Mouse (Mus musculus): ENCODE measurements around the gene Eif4a3. TPM values are rescaled to one million over a fixed set of nuclear protein-coding genes. Genes with fewer than 3 reads are reported as not detected.

The Eif4a3 gene
- 236 and 242 TPM in 2 replicates for polyA plus RNA-seq (2015; fragmentation: Nextera tagmentation; extraction: Ambion mirVana)

DNA sequence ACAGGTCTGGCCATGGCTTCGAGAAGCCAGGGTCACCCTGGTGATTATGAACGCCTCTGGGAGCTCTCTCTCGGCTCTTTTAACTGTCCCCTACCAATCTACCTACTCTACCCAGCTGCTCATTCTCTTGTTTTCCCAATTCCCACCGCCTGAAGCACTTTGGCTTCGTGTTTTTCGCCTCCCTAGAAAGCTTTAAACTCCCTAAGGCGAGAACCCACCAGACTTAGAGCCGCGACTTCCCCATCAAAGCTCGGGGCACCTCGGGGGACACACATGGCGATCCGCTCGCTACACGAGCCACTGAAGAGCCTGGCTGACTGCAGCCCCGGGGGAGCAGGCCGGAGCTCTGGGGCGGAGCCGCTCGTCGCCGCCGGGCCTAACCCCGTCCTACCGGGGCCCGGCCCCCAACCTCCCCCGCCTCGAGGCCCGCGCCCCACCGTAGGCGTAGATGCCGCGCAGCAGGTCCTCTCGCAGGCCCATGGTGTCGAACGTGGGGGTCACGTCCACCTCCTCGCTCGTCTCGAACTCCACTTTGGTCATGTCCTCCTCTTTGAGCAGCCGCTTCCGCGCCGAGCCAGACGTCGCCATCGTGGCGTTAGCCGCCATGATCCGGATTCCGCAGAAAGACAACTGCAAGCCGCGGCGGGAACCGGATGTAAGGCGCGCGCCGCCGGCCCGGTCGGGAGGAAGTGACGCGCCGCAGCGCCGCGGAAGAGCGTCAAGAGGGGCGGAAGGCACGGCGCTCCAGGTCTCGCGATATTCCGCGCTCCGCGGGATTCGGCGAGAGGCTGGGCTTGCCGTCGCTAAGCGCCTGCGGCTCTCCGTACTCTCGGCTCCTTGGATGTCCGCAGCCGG is at the start of gene Eif4a3:
Gene Eif4a3 (minus strand): TSS at position 699 of the 855 bp plus-strand sequence.
- DNase-seq (peak; percentile 92), ATAC-seq (ENCODE audit: low read depth) (peak; percentile 94)
- H3K9ac ChIP-seq, result peak within 1 kb of the TSS; percentile 97
- H3K4me1 ChIP-seq (replicated peaks), result peaks cover 26% of the 10 kb centered on the region
- peak within 1 kb of the TSS; percentile 90 for H3K4me2 ChIP-seq
- peak within 1 kb of the TSS; percentile 97 for H3K4me3 ChIP-seq (replicated peaks)
- under 1% methylated on average over 87 of the region's 89 CpGs for WGBS (ENCODE audit: insufficient replicate concordance)
- peaks cover 37% of the 10 kb centered on the region for H3K36me3 ChIP-seq
- H3K27me3 ChIP-seq, result peaks cover 25% of the 10 kb centered on the region
- H3K27ac ChIP-seq, result peak within 1 kb of the TSS; percentile 87
- H3K9me3 ChIP-seq (replicated peaks), result no peaks in the 10 kb centered on the region

DNA sequence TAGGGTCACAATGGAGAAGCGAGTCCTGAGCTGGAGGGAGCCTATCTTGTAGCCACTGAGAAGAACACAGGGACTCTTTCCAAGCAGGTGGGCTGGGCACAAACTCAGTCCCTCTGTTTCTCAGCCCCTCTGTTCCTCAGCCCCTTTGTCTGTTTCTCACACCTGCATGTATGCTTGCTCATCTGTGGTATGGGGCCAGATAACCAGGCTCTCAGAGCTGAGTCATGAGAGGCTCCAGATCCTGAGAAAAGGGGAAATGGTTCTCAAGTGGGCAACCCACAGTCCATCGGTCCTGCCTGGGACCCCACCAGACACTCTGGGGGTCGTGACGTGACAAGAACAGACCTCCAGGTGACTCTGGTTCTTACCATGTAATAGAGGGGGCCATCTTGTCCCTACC is 47.2 kb upstream of the Eif4a3 start:
- H3K27me3 ChIP-seq, result no peaks in the 10 kb centered on the region
- no peak overlapping the region for H3K4me2 ChIP-seq
- peaks cover 9% of the 10 kb centered on the region; the same call in 1 of the 2 replicates for H3K4me1 ChIP-seq (replicated peaks)
- H3K9ac ChIP-seq, result no peak overlapping the region
- no peak overlapping the region for H3K27ac ChIP-seq
- WGBS (ENCODE audit: insufficient replicate concordance), result 32% methylated on average over 4 of the region's 4 CpGs
- ATAC-seq (ENCODE audit: low read depth) (no peak), DNase-seq (no peak)
- no peak overlapping the region for H3K4me3 ChIP-seq (replicated peaks)
- peaks cover 6% of the 10 kb centered on the region; the same call in 1 of the 2 replicates for H3K36me3 ChIP-seq
- no peaks in the 10 kb centered on the region for H3K9me3 ChIP-seq (replicated peaks)

DNA sequence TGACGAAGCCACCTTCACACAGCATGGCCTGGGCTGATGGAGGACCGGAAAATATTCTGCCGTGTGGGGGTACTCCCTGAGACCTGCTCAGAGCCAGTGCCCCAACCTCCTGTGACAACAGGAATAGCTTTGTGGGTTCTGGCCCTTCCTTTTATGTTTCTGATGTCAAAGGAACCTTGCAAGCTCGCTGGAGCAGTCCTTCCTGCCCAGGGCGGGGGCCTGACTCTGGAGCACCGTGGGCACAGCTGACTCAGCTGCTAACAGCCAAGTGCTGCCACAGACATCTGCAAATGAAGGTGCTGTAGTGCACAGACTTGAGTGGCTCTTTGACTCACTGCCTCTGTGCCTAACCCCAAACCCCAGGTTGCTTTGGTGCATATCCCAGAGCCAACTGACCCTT is 45.0 kb upstream of the Eif4a3 start:
- DNase-seq, result no peak
- H3K4me3 ChIP-seq (replicated peaks), result no peak overlapping the region
- H3K9ac ChIP-seq, result no peak overlapping the region
- H3K9me3 ChIP-seq (replicated peaks), result no peaks in the 10 kb centered on the region
- ATAC-seq (ENCODE audit: low read depth), result no peak
- H3K4me1 ChIP-seq (replicated peaks), result peaks cover 9% of the 10 kb centered on the region; the same call in 1 of the 2 replicates
- WGBS (ENCODE audit: insufficient replicate concordance), result 45% methylated on average over 6 of the region's 6 CpGs
- no peak overlapping the region for H3K4me2 ChIP-seq
- H3K27me3 ChIP-seq, result no peaks in the 10 kb centered on the region
- H3K27ac ChIP-seq, result no peak overlapping the region
- peaks cover 6% of the 10 kb centered on the region; the same call in 1 of the 2 replicates for H3K36me3 ChIP-seq

DNA sequence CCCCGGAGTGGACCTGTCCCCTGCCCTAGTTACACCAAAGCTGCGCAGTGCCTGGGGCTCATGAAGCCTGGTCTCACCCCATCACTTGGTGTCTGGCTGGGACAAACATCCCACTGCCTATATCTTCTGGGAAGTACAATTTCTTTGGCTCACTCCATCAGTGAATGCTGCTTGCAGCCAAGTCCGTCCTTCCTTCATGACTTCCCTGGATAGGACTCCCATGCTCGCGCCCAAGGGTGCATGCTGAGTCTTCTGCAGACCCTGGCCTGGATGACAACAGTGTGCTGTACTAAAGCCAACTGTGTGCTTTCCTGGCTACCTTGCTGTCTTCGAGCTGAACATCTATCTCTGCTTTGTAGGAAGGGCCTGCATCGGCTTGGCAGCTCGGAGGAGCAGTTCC is 44.3 kb upstream of the Eif4a3 start:
- Histone ChIP-seq H3K4me1 (replicated peaks) (peaks cover 9% of the 10 kb centered on the region; the same call in 1 of the 2 replicates), H3K9me3 (replicated peaks) (no peaks in the 10 kb centered on the region), H3K27me3 (no peaks in the 10 kb centered on the region), H3K4me3 (replicated peaks) (no peak overlapping the region), H3K9ac (no peak overlapping the region), H3K27ac (no peak overlapping the region), H3K4me2 (no peak overlapping the region), H3K36me3 (peaks cover 6% of the 10 kb centered on the region; the same call in 1 of the 2 replicates)
- ATAC-seq (ENCODE audit: low read depth), result no peak
- no peak for DNase-seq
- WGBS (ENCODE audit: insufficient replicate concordance), result 77% methylated on average over 8 of the region's 8 CpGs

DNA sequence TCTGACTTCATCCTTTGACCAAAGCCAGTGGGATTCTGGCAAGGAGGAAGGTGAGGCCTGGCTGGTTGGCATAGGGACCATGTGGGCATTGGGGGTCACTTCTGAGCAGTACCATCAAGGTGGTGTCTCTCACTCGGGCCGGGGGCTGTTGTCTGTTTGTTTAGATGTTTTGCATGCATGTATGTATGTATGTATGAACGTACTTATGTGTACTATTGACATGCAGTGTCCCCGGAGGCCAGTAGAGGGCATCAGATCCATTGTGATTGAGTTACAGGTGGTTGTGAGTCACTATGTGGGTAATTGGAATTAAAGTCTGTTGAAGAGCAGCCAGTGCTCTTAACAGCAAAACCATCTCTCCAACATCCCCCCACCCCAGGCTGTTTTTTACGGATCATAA is 39.7 kb upstream of the Eif4a3 start:
- H3K9me3 ChIP-seq (replicated peaks), result no peaks in the 10 kb centered on the region
- 4% methylated on average over 5 of the region's 5 CpGs for WGBS (ENCODE audit: insufficient replicate concordance)
- no peak for ATAC-seq (ENCODE audit: low read depth)
- H3K27me3 ChIP-seq, result 0 out of 2 replicates have a peak, but pooled peaks cover 11% of the 10 kb centered on the region
- no peak overlapping the region for H3K9ac ChIP-seq
- H3K27ac ChIP-seq, result no peak overlapping the region
- H3K4me1 ChIP-seq (replicated peaks), result no peaks in the 10 kb centered on the region
- no peaks in the 10 kb centered on the region for H3K36me3 ChIP-seq
- H3K4me3 ChIP-seq (replicated peaks), result no peak overlapping the region
- no peak overlapping the region for H3K4me2 ChIP-seq
- peak; percentile 55 for DNase-seq

DNA sequence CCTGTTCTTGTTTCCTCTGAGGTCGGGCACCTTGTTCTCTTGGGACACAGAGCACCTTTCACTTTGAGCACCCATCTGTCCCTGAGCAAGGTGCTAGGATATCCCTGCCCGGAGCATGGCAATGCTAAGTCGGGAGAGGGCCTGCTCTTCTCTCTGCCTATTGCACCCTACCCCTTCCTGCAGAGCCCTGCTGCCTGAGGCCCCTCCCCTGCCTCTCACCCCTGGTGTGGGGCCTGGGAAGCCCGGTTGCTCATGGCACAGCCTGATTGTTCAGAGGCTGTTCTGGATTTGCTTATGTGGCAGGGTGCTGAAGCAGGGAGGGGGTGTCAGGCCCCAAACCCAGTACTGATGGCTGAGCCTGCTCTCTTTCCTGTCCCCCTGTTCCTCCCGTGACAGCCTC is 39.3 kb upstream of the Eif4a3 start:
- no peak; the same call in 1 of the 2 replicates for ATAC-seq (ENCODE audit: low read depth)
- no peaks in the 10 kb centered on the region for H3K36me3 ChIP-seq
- H3K27me3 ChIP-seq, result 0 out of 2 replicates have a peak, but pooled peaks cover 11% of the 10 kb centered on the region
- no peaks in the 10 kb centered on the region for H3K4me1 ChIP-seq (replicated peaks)
- WGBS (ENCODE audit: insufficient replicate concordance), result 33% methylated on average over 5 of the region's 5 CpGs
- H3K9me3 ChIP-seq (replicated peaks), result no peaks in the 10 kb centered on the region
- no peak overlapping the region for H3K27ac ChIP-seq
- no peak overlapping the region for H3K4me3 ChIP-seq (replicated peaks)
- H3K4me2 ChIP-seq, result no peak overlapping the region
- no peak overlapping the region for H3K9ac ChIP-seq
- DNase-seq, result no peak

DNA sequence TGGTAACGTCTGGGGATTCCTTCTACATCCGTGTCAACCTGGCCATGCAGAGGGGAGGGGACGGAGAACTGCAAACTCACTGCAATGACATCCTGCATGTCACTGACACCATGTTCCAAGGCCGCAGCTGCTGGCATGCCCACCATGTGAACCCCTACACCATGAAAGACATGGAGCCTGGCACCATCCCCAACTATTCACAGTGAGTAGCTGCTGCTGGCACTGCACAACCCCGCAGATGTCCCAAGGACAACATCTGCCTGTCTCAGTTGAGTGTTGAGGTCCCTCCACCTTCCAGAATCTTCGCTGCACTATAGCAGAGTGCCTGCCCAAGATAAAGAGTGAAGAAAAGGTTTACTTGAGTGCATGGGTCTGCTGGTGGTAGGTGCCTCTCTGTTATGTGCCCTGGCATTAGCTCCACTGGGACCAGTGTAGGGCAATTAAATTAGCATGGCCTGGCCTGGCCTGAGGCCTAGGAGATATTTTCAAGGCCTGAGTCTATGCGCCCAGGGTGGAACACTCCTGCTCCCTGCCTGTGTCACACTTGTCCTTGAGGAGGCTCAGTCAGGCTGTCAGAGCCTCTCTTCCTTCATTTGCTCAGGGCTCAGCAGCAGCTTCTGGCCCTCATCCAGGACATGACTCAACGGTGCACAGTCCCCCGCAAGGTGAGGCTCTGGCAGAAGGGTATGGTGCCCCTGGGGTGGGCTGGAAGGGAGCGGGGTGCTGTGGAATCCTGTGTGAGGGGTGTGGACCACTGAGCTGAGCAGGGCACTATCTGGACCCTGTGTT is 38.6 kb upstream of the Eif4a3 start:
- Histone ChIP-seq H3K27ac (no peak overlapping the region), H3K4me1 (replicated peaks) (no peaks in the 10 kb centered on the region), H3K27me3 (peaks cover 15% of the 10 kb centered on the region; the same call in 1 of the 2 replicates), H3K9me3 (replicated peaks) (no peaks in the 10 kb centered on the region), H3K9ac (no peak overlapping the region), H3K4me3 (replicated peaks) (no peak overlapping the region), H3K36me3 (no peaks in the 10 kb centered on the region), H3K4me2 (no peak overlapping the region)
- ATAC-seq (ENCODE audit: low read depth) (no peak), DNase-seq (no peak)
- 69% methylated on average over 10 of the region's 10 CpGs for WGBS (ENCODE audit: insufficient replicate concordance)

DNA sequence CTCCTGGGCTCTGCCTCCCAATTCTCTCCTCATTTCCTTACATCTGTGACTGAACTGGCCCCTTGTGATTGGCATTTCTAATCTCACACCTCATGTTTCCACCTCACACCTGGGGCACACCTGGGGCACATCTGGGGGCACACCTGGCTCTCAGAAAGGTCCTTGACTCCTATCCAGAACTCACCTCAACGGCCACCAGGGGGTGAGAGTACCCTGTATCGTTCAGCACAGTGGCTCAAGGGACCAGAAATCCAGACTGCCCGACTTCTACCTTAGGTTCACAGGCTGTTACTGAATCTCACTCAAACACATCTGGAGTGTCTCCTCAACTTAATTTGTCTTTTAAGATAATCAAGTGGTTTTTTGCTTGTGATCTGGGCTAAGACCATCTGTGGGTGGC is 32.1 kb upstream of the Eif4a3 start:
- no peak overlapping the region for H3K9ac ChIP-seq
- DNase-seq (no peak), ATAC-seq (ENCODE audit: low read depth) (no peak)
- no peak overlapping the region for H3K4me2 ChIP-seq
- H3K36me3 ChIP-seq, result no peaks in the 10 kb centered on the region
- peaks cover 32% of the 10 kb centered on the region for H3K27me3 ChIP-seq
- H3K27ac ChIP-seq, result no peak overlapping the region
- no peak overlapping the region for H3K4me3 ChIP-seq (replicated peaks)
- H3K9me3 ChIP-seq (replicated peaks), result no peaks in the 10 kb centered on the region
- no peaks in the 10 kb centered on the region for H3K4me1 ChIP-seq (replicated peaks)
- 30% methylated on average over 3 of the region's 3 CpGs for WGBS (ENCODE audit: insufficient replicate concordance)

DNA sequence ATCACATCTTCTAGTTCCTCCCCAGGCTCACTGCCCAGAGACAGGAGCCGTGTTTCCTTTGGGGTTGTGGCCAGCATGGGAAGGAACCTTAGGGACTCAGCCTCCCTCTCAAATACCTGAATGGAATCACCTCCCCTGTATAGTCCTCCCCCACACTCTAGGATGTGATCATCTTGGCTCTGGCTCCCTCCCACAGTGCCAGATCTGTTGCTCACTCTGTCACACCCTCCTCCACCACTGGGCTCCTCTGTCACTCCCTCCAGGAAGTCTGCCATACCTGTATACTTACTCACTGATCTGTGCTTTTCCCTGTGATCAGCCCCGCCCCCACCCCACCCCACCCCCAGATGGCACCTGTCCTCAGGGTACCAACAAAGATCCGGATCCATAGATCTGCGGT is 30.7 kb upstream of the Eif4a3 start:
- 40% methylated on average over 4 of the region's 4 CpGs for WGBS (ENCODE audit: insufficient replicate concordance)

DNA sequence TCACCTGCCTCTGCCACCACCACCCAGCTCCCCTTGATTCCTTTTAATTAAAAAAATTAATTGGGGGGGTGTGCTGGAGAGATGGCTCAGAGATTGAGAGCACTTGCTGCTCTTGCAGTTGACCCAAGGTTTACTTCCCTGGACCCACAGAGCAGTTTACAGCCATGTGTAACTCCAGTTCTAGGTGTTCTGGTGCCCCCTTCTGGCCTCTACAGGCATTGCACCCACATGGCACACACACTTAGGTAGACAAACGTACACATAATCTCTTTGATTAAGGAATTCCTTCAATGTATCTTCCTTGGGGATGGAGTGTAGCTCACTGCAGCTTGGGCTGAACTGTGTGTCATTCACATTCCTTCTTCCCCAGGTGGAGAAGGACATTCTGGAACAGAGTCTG is 25.2 kb upstream of the Eif4a3 start:
- Histone ChIP-seq H3K27ac (no peak overlapping the region), H3K27me3 (peaks cover 17% of the 10 kb centered on the region; the same call in 1 of the 2 replicates), H3K4me2 (no peak overlapping the region), H3K4me1 (replicated peaks) (no peaks in the 10 kb centered on the region), H3K36me3 (no peaks in the 10 kb centered on the region), H3K9ac (no peak overlapping the region), H3K9me3 (replicated peaks) (peaks cover 4% of the 10 kb centered on the region; the same call in 1 of the 2 replicates), H3K4me3 (replicated peaks) (no peak overlapping the region)
- no peak for DNase-seq
- ATAC-seq (ENCODE audit: low read depth), result no peak
- WGBS (ENCODE audit: insufficient replicate concordance), result 72% methylated on average over 1 of the region's 1 CpGs

More for the DNA sequence above, 30.7 kb upstream of the Eif4a3 start:
- H3K27me3 ChIP-seq, result peaks cover 27% of the 10 kb centered on the region
- no peaks in the 10 kb centered on the region for H3K4me1 ChIP-seq (replicated peaks)
- DNase-seq, result no peak
- H3K27ac ChIP-seq, result no peak overlapping the region
- no peak overlapping the region for H3K9ac ChIP-seq
- H3K4me2 ChIP-seq, result no peak overlapping the region
- H3K36me3 ChIP-seq, result no peaks in the 10 kb centered on the region
- no peak for ATAC-seq (ENCODE audit: low read depth)
- no peak overlapping the region for H3K4me3 ChIP-seq (replicated peaks)
- no peaks in the 10 kb centered on the region for H3K9me3 ChIP-seq (replicated peaks)

DNA sequence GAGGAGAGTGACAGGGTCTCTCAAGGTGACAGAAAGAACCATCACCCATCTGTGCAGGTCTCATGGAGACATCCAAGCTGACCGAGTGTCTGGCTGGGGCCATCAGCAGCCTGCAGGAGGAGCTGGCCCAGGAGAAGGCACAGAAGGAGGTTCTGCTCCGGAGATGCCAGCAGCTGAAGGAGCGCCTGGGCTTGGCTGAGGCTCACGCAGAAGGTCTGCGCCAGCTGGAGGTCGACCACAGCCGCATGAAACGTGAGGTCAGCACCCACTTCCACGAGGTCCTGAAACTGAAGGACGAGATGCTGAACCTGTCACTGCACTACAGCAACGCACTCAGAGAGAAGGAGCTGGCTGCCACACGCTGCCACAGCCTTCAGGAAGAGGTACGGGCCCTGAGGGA is 22.6 kb upstream of the Eif4a3 start:
- H3K4me3 ChIP-seq (replicated peaks), result no peak overlapping the region
- H3K9me3 ChIP-seq (replicated peaks), result peaks cover 4% of the 10 kb centered on the region; the same call in 1 of the 2 replicates
- WGBS (ENCODE audit: insufficient replicate concordance), result 60% methylated on average over 13 of the region's 13 CpGs
- no peak for DNase-seq
- H3K27ac ChIP-seq, result no peak overlapping the region
- no peak overlapping the region for H3K9ac ChIP-seq
- H3K36me3 ChIP-seq, result no peaks in the 10 kb centered on the region
- peaks cover 17% of the 10 kb centered on the region; the same call in 1 of the 2 replicates for H3K27me3 ChIP-seq
- no peak for ATAC-seq (ENCODE audit: low read depth)
- H3K4me2 ChIP-seq, result no peak overlapping the region
- H3K4me1 ChIP-seq (replicated peaks), result no peaks in the 10 kb centered on the region
